Mouse (Mus musculus) testis, postnatal 10 days (tissue): ENCODE measurements around the gene Hbb-bh2.
"Not testable (repeated sequence)": the region's sequence is repeated elsewhere in the genome, so short reads cannot be mapped to it uniquely, and the experiment has no call there.

Source experiments
- DNase-seq: peaks from one replicate; pipeline ENCODE4 v3.0.0; 2021; ENCODE audit warnings: low spot score

Hbb-bh2 gene

DNA sequence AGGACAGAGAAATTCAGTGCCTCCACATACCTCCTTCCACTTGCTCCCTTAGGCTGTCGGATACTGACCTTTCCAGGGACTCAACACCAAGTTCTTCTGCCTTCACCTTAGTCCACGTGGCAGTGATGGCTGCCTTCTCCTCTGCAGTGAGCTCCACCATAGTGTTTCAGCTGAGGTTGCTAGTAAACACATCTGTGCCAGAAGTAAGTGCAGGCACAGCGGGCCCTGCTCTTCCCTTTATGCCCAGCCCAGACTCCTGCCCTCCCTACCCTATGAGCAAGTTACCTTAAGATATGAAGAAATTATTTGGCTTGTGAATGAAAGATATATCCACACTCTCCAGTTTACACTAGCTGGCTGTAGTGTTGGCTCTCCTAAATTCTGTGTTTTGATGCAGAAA lies at the start of gene Hbb-bh2:
TSS of gene Hbb-bh2 (minus strand) at position 253 of the 400 bp plus-strand sequence.
- DNase-seq = no peak

DNA sequence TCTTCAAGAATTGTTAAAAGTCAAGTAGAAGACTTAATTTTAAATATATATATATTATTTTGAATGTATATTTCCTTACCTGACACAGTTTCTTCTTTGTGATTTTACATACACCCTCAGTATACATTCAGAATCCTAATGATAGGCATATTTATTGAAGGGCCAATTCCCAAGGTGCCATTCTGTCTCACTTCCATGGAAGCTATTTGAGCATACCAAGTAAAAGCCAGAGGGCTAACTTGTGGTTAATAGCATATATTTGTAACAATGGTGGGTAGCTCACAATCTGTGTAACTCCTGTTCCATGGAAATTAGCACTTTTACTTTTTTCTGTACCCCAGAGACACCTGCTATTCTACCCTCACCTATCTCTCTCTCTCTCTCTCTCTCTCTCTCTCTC lies 45.8 kb upstream of the Hbb-bh2 start, which contains the start of gene Olfr66:
TSS of gene Olfr66 (minus strand) at position 101 of the 400 bp plus-strand sequence.
- no peak for DNase-seq

DNA sequence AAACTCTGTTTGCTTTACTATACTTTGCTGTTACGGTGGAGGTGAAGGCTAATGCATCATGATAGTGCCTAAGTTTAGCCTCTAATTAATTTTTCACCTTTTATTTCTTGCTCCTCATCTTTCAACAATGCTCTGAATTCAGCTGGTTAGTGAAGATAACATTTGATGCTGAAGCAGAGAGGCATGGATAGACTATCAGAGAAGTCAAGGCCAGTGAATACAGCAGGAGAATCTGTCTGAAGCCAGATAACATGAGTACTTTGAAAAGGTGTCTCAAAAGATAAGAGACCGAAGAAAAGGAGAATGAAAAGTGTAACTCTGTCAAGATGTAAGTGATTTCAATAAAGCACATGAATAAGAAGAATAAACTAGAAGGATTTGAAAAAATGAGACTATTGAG lies 36.8 kb upstream of the Hbb-bh2 start:
- DNase-seq = no peak

DNA sequence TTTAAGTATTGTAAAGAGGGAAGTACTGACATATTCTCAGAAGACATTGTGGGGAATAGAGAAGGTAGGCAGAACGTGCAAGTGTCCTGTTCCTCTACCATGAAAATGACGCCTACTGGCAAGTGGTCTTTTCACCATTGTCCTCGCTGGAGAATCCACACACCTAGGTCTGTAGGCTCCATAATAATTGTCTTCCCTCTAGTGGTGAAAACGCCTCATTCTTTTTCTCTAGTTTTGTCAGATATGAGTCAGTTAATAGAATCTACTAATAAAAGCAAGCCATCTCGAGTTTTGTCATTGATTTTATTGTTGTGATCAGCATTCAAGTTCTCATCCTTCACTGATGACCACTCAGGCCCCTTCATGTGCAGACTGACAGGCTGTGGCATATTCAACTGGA lies 34.1 kb upstream of the Hbb-bh2 start:
- no peak for DNase-seq

DNA sequence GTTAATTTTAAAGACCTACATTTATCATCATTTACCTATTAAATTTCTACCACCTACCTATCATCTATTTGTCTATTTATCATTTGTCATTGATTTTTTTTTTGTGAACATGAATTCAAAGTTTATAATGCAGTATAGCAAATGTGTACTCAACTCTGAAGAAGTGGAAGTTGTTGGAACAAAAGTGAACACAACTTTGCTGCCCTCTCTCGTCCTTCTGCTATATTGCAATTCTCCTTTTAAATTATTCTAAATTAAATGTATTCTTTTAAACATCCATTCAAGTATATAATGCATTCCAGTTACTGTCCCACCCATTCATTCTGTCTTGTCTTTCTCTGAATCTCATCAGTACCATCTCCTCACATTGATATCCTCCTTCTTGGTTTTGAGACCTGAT lies 32.7 kb upstream of the Hbb-bh2 start:
- no peak for DNase-seq

DNA sequence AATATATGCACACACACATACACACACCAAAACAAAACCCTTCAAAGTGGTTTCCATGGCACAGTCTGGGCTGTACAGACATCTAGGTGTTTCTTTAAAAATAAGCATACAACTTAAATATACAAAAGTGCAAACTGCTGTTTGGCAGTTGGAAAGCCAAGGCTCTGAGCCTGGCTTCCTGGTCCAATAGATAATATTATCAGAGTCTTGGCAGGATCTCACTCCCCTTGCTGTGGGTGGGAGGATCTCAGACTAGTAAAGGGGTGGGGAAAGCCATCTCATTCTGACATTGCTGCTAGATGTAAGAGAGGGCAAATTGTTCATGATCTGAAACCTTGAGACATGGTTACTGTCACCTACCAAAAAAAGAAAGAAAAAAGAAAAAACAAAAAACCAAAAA lies 30.3 kb upstream of the Hbb-bh2 start:
- DNase-seq = no peak

DNA sequence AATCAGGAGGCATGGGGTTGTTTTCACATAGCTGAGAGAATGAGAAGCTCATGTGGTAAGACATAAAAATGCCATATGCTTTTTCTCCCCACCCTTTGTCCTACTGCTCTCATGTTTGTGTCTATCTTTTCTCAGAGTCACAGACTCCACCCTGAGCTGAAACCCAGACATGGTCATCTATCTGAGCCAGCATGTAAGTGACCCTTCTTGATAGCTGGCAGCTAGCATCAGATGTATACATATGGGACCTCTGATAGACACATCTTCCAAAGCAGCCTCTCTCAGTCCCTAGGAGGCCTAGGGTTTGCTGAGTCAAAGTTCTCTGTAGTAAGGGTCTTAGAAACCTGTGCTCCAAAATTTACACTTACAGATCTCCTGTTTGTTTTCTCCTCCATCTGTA lies 25.4 kb upstream of the Hbb-bh2 start:
- no peak for DNase-seq

DNA sequence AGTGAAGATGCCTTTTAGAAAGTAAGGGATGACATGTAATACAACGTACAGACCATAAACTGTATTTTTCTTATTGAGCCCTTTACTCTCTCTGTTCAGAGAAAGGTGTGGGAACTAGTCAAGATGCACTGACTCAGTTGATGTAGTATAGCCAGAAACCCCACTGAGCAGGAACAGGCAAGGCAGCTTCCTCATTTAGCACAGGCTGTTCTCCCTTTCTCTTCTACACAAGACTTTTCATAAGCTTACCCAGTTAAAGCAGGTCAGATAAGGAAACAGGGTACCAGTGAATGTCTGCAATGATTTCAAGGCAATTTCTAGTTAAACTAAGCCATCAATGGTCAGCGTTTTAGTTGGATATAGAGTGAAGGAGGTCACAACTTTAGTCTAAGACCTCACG lies 21.2 kb upstream of the Hbb-bh2 start:
- DNase-seq = no peak

DNA sequence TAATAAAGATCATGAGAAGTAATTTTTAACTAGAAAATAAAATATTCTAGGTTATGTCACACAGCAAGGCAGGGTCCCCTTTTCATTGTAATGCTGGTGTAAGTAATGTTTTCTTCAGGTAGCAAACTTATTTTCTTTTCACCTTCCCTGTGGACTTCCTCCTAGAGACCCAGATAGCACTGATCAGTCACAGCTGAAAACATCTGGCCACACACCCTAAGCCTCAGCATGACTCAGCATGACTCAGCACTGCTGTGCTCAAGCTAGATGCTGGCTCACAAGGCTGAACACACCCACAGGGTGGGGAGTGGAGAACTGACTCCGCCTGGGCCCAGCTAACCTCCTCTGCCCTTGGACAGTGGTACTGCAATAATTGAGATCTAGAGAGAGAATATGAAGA lies 20.5 kb upstream of the Hbb-bh2 start:
- no peak for DNase-seq

DNA sequence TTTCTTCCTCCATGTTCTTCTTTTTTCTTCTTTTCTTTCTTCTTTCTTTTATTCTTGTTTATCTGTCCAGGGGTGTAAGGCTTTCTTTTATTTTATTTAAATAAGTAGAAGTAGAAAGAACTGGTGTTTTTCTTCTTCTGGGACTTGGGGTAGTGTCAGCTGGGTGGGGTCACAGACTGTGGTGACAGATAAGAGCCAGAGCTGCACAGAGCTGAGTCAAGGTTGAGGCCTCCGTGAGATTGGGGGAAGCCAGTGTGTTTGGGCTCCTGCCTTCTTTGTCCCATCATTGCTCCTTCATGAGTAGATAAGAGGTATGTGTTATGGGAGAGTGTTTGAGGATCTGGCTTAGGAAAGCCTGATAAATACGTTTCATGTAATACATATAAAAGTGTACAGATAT lies 18.8 kb upstream of the Hbb-bh2 start:
- DNase-seq = no peak

DNA sequence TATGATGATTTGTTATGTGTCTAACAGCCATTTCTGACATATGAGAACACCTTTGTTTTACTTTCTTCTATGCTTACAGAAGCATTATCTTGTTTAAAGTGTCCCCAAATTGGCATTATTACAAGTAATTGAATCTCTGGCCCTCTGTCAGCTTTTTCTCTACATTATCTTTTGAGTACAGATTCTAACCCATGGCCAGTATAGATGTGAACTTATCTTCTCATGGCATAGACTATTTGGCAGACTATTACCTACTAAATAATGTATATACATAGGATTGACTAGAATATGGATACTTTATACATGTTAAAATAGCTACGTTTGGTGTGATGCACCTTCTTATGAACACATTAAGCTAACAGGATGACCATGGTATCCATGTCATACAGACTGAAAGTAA lies 14.3 kb upstream of the Hbb-bh2 start:
- no peak for DNase-seq

DNA sequence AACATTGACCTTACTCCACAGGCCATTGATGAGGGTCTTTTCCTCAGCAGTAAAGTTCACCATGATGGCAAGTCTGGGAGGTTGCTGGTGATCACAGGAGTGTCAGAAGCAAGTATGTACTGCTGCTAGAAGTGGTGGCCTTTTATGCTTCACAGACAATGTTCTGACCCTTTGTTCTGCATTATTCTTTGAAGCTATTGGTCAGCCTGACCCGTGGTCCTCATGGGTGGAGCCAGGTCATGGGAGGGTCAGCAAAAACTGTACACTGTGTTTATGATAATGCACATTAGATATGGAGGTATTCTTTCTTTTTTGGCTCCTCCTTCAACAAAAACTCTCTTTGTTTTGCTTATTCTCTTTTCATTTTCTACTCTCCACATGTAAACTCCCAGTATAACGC lies 12.8 kb upstream of the Hbb-bh2 start, which contains the start of gene Hbb-y:
TSS of gene Hbb-y (minus strand) at position 127 of the 400 bp plus-strand sequence.
- DNase-seq = no peak

DNA sequence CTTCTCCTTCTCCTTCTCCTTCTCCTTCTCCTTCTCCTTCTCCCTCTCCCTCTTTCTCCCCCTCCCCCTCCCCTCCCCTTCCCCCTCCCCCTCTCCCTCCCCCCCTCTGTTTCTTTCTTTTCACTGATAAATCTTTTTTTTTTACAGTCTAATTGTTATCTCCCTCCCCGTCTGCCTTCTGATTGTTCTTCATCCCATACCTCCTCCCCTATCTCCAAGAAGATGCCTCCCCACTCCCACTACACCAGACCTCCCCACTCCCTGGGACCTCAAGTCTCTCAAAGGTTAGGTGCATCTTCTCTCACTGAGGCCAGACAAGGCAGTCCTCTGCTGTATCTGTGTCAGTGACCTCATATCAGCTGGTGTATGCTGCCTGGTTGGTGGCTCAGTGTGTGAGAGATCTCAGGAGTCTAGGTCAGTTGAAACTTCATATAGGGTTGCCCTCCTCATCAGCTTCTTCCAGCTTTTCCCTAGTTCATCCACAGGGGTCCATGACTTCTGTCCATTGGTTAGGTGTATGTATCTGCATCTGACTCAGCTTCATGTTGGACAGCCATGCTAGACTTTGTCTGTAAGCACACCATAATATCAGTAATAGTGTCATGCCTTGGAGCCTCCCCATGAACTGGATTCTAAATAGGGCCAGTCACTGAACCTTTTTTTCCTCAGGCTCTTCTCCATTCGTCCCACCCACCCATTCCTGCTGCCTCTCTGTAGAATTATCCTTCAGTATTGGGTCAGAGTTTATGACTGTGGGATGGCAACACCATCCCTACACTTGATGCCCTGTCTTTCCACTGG lies 4.4 kb upstream of the Hbb-bh2 start:
- no peak for DNase-seq

DNA sequence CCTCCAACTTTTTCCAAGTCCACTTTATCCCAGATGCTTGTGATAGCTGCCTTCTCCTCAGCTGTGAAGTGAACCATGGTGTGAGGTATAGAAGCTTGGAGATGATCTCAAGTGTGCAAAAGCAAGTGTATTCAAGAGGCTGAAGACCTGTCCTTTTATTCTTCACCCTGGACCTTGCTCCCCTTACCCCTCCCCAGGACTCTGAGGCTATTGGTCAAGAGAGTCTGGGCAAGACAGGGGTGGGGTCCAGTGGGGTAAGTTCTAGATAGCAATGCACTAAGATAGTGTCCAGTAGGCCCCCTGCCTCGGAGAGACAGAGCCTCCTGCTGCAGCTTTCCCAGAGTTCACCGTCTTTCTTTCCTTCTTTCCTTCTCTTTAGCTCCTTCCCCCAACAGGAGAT lies 2.7 kb upstream of the Hbb-bh2 start, which contains the start of gene Hbb-bh1:
TSS of gene Hbb-bh1 (minus strand) at position 131 of the 400 bp plus-strand sequence.
- no peak for DNase-seq

DNA sequence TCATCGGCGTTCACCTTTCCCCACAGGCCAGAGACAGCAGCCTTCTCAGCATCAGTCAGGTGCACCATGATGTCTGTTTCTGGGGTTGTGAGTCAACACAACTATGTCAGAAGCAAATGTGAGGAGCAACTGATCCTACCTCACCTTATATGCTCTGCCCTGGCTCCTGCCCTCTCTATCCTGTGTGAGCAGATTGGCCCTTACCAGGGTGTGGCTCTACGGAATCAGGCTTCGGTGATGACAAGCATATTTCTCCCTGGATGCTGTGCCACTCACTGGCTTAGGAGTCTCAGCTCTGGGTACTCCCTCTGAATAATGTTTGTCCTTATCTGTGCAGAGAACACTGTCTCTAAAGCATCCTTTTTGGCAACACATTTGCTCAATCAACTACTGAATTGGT lies 12.5 kb downstream of the Hbb-bh2 start, which contains the start of gene Hbb-bs:
TSS of gene Hbb-bs (minus strand) at position 289 of the 400 bp plus-strand sequence.
- no peak for DNase-seq

DNA sequence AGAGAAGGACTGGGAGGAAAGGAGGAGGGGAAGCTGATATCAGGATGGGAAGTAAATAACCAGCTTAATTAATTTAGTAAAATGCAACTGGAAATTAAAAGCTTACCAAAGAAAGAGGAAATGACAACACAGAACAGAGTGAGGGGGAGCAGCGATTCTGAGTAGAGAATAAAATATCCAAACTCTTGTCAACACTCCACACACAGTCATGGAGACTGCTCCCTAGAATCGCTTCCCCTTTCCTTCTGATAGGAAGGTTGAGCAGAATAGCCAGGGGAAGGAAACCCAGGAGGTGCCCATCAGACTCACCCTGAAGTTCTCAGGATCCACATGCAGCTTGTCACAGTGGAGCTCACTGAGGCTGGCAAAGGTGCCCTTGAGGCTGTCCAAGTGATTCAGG lies 13.2 kb downstream of the Hbb-bh2 start:
- DNase-seq = not testable (repeated sequence)

DNA sequence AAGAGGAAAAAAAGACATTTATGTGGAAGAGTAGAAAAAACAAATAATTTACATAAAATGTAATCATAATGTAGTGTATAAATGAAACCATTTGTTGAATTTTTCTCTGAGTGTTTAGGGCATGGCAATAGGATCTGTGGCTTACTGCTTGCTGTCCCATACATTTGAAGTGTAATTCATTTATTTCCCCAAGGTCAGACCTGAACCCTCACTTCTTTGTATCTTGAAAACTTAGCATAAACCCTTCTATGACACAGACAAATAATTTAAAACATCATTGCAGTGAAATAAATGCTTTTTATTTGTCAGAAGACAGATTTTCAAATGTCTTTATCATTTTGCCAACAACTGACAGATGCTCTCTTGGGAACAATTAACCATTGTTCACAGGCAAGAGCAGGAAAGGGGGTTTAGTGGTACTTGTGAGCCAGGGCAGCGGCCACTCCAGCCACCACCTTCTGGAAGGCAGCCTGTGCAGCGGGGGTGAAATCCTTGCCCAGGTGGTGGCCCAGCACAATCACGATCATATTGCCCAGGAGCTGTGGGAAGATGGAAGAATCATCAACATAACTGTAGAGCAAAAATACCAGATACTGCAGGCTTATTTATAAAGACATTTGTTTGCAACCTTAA lies 13.9 kb downstream of the Hbb-bh2 start:
- no peak for DNase-seq

DNA sequence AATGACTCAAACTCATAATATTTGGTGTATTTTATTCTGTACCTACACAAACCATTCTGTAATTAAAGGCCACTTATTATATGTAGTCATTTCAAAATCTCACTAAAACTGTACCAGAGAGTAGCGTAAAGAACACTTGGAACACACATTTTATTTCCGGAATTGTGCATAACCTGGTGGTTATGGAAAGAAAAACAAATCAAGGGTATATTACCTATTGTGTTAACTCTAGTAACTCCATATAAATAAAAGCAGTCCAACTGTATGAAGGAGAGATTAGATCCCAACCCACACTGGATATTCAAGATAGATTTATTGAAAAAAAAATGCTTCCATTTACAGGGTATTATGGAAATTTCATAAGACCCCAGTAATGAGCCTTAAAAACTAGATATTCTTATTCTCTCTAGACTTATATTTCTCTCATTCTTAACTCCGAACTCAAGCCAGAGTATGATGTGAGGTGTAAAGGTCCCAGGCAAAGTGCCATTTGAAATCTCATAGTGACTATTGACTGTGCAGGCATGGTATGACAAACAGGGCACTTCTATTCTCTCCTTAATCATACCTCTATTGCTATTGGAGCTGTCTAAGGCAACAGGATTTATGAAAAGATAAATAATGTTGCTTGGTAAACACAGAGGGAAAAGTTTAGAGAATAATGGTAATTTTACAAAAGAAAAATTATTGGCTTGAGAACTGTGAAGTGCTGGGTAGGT lies 14.6 kb downstream of the Hbb-bh2 start:
- DNase-seq = no peak

DNA sequence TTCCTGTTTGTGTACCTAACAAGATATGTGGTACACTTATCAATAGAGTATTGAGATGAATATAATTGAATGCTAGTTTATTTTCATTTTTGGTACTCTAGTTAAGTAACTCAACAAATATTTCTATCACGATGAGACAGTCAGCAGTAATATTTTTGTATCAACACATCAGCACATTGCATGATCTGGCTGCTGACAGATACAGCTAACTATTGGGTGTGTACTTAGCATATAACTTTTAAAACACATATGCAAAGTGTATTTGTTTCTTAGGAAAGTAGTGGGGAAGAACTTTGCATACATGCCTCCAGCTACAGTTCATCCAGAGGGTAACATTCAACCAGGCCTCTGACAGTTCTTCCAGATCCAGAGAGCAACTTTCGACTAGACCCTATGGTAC lies 15.7 kb downstream of the Hbb-bh2 start:
- DNase-seq = no peak

DNA sequence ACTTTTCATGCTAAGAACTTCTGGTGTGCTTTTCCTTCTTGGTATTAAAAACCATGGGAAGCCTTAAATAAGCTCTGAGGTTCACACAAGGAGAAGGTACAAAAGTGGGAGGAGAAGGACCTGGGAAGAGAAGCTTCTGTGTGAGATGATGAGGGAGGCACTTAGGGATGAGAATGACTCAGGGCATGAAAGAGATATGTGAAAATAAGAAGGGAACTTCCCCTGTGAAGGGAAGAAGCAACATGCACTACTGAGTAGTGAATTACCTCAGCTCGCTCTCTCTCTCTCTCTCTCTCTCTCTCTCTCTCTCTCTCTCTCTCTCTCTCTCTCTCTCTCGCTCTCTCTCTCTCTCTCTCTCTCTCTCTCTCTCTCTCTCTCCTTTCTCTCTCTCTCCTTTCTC lies 25.2 kb downstream of the Hbb-bh2 start:
- not testable (repeated sequence) for DNase-seq

DNA sequence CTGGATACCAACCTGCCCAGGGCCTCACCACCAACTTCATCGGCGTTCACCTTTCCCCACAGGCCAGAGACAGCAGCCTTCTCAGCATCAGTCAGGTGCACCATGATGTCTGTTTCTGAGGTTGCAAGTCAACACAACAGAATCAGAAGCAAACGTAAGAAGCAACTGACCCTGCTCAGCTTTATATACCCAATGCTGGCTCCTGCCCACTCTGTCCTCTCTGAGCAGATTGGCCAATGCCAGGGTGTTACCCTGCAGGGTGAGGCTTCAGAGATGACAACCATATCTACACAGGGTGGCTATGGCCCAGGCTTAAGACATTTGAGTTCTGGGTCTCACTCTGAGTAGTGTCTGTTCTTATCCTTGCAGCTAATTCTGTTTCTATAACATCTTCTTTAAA lies 26.6 kb downstream of the Hbb-bh2 start, which contains the start of gene Hbb-bt:
TSS of gene Hbb-bt (minus strand) at position 231 of the 400 bp plus-strand sequence.
- no peak for DNase-seq

DNA sequence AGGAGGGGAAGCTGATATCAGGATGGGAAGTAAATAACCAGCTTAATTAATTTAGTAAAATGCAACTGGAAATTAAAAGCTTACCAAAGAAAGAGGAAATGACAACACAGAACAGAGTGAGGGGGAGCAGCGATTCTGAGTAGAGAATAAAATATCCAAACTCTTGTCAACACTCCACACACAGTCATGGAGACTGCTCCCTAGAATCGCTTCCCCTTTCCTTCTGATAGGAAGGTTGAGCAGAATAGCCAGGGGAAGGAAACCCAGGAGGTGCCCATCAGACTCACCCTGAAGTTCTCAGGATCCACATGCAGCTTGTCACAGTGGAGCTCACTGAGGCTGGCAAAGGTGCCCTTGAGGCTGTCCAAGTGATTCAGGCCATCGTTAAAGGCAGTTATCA lies 27.2 kb downstream of the Hbb-bh2 start:
- DNase-seq = not testable (repeated sequence)

DNA sequence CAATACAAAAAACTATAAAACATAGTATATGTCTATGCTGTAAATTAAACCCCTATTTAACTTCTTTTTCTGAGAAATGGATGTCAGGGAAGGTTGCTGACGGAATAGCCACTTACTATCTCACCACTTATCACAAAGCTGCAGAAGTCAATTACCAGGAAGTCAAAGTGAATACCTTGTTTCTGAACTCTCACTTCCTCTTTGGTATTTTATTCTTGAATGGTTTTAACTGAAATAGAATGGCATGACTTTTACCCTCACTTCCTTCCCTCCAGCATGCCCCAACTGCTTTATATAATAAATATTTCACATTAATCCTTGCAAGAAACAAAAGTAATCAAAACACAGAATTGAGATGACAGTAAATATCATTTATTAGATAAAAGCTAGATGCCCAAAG lies 28.1 kb downstream of the Hbb-bh2 start:
- no peak for DNase-seq
